Mouse (Mus musculus) olfactory bulb, adult 2 months (tissue): Measurements from ENCODE around the gene Akt1s1.

Experiments used
- CTCF ChIP-seq: fragments of 200-500 bp; IDR thresholded peaks from 2 replicates; pipeline ENCODE4 v1.5.1; 2012; ENCODE audit warnings: low read depth, mild to moderate bottlenecking, low read length, moderate library complexity; ENCODE audit not compliant: insufficient read depth
- POLR2A ChIP-seq: fragments of 200-500 bp; IDR thresholded peaks from 2 replicates; pipeline ENCODE4 v1.6.1; 2012; ENCODE audit warnings: mild to moderate bottlenecking, low read depth, low read length, moderate library complexity; ENCODE audit not compliant: insufficient read depth

DNA sequence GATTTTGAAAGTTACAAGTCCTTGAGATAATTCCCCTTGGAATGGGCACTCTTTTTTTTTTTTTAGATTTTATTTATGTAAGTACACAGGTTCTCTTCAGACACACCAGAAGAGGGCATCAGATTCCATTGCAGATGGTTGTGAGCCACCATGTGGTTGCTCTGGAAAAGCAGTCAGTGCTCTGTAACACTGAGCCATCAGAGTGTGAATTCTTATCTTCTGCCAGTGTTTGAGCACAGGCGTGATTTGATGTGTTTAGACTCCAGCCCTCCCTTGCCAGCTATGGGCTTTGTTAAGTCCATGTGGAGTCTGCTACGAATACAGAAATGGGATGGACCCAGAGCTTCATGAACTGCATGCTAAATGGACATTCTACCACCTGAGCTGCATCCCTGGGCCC lies 30.6 kb upstream of the Akt1s1 start:
- no peak for TF ChIP-seq POLR2A
- TF ChIP-seq CTCF: no peak
